Mouse (Mus musculus): ENCODE measurements around the gene Prlhr. TPM values are rescaled to one million over a fixed set of nuclear protein-coding genes. Genes with fewer than 3 reads are reported as not detected.

The Prlhr gene
- total RNA-seq, 1 experiment: not detected

DNA sequence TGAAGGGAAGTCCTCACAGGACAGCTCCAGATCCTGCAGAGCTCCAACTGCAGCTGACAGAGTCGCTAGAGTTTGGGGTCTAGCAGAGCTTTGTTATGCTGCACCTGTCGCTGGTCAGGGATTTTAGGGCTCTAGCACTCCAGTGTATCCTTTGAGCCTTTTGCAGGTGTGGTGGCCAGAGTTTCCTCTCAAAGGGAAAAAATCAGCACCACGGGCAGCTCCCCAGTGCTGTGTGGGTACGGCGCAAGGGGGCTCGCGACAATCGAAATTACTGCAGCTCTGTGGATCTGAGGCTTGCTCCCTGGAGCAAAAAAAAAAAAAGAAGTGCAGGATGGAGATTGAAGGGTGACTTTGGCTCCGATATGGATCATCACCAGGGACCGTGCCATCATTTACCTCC, 742 bp upstream of the Prlhr start:
- Histone ChIP-seq H3K9ac (ENCODE audit: insufficient read depth, low read depth, low read length, poor library complexity, severe bottlenecking) (no peak overlapping the region), H3K27ac (ENCODE audit: insufficient read depth, low read depth, low read length, poor library complexity, severe bottlenecking) (no peak overlapping the region), H3K9me3 (ENCODE audit: control insufficient read depth, insufficient read depth, low read depth, low read length) (peaks cover 6% of the 10 kb centered on the region; the same call in 1 of the 2 replicates), H3K4me1 (ENCODE audit: control insufficient read depth in 2 of 2, insufficient read depth in 2 of 2, low read length in 2 of 2, poor library complexity in 1 of 2) (no peaks in the 10 kb centered on the region), H3K36me3 (ENCODE audit: control insufficient read depth, insufficient read depth, low read length, poor library complexity, severe bottlenecking) (no peaks in the 10 kb centered on the region), H3K4me3 (ENCODE audit: insufficient read depth in 1 of 2, low read depth in 1 of 2, low read length in 2 of 2, poor library complexity in 1 of 2, severe bottlenecking in 1 of 2) (no peak overlapping the region)
- in situ Hi-C loops (cut with MboI; ENCODE audit: low sequenced_read_pairs in 2 of 2, unreplicated experiment in 2 of 2): no loop called here
- TF ChIP-seq ZC3H11A (IDR thresholded peaks at IDR 0.05; ENCODE audit: borderline replicate concordance, low read depth, low read length) (0 out of 2 replicates have a peak, but pooled peaks have one; percentile 5), MAFK (IDR thresholded peaks at IDR 0.05; ENCODE audit: insufficient read depth, low read depth, low read length) (no peak)
- peak; percentile 44 for DNase-seq (ENCODE audit: low read depth, low spot score)

- H3K36me3 ChIP-seq (ENCODE audit: control insufficient read depth, insufficient read depth, low read length, poor library complexity, severe bottlenecking): no peaks in the 10 kb centered on the region
- H3K27ac ChIP-seq (ENCODE audit: insufficient read depth, low read depth, low read length, poor library complexity, severe bottlenecking): no peak overlapping the region
- peaks cover 6% of the 10 kb centered on the region; the same call in 1 of the 2 replicates for H3K9me3 ChIP-seq (ENCODE audit: control insufficient read depth, insufficient read depth, low read depth, low read length)
- H3K9ac ChIP-seq (ENCODE audit: insufficient read depth, low read depth, low read length, poor library complexity, severe bottlenecking): no peak overlapping the region
- no peaks in the 10 kb centered on the region for H3K4me1 ChIP-seq (ENCODE audit: control insufficient read depth in 2 of 2, insufficient read depth in 2 of 2, low read length in 2 of 2, poor library complexity in 1 of 2)
- TF ChIP-seq MAFK (IDR thresholded peaks at IDR 0.05; ENCODE audit: insufficient read depth, low read depth, low read length): no peak
- TF ChIP-seq ZNF384 (IDR thresholded peaks at IDR 0.05; ENCODE audit: low read depth, low read length): no peak
- TF ChIP-seq CHD2 (IDR thresholded peaks at IDR 0.05; ENCODE audit: low read depth, low read length): no peak
- no peak for TF ChIP-seq ZC3H11A (IDR thresholded peaks at IDR 0.05; ENCODE audit: borderline replicate concordance, low read depth, low read length)
- TF ChIP-seq HCFC1 (IDR thresholded peaks at IDR 0.05; ENCODE audit: borderline replicate concordance, insufficient read depth, low read length): no peak
- H3K4me3 ChIP-seq (ENCODE audit: insufficient read depth in 1 of 2, low read depth in 1 of 2, low read length in 2 of 2, poor library complexity in 1 of 2, severe bottlenecking in 1 of 2): peak overlapping the region; percentile 42 to 55
- DNase-seq (ENCODE audit: low read depth, low spot score): no peak
- in situ Hi-C loops (cut with MboI; ENCODE audit: low sequenced_read_pairs in 2 of 2, unreplicated experiment in 2 of 2): no loop called here
Observed at GRCm38 (mm10) chr19:60467588-60468007, 506 bp downstream of the Prlhr start.

GRCm38 (mm10) chr19:60466953-60467570, 1.0 kb downstream of the Prlhr start:
- in situ Hi-C loops (cut with MboI; ENCODE audit: low sequenced_read_pairs in 2 of 2, unreplicated experiment in 2 of 2): no loop called here

DNA sequence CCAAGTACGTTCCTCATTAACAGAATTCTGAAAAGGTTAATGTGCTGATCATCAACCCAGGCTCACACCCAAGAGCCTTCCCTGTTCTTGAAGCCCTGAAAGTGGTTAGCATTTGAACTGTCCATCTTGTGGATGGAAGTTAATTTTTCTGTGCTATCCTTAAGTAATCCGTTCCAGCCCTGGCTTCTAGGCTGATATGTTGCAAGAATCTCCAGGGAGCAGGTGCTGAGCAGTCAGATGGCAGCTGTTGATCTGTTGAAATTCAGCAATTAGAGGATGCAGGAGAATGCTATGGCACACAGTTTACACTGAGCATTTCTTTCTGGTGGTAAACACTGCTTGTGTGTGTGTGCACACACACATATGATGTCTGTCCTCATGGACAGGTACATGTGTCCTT, 2.4 kb downstream of the Prlhr start:
- Histone ChIP-seq H3K9me3 (ENCODE audit: control insufficient read depth, insufficient read depth, low read depth, low read length) (peaks cover 3% of the 10 kb centered on the region; the same call in 1 of the 2 replicates), H3K27ac (ENCODE audit: insufficient read depth, low read depth, low read length, poor library complexity, severe bottlenecking) (no peak overlapping the region), H3K4me3 (ENCODE audit: insufficient read depth in 1 of 2, low read depth in 1 of 2, low read length in 2 of 2, poor library complexity in 1 of 2, severe bottlenecking in 1 of 2) (no peak overlapping the region), H3K36me3 (ENCODE audit: control insufficient read depth, insufficient read depth, low read length, poor library complexity, severe bottlenecking) (no peaks in the 10 kb centered on the region), H3K4me1 (ENCODE audit: control insufficient read depth in 2 of 2, insufficient read depth in 2 of 2, low read length in 2 of 2, poor library complexity in 1 of 2) (no peaks in the 10 kb centered on the region), H3K9ac (ENCODE audit: insufficient read depth, low read depth, low read length, poor library complexity, severe bottlenecking) (no peak overlapping the region)
- TF ChIP-seq HCFC1 (IDR thresholded peaks at IDR 0.05; ENCODE audit: borderline replicate concordance, insufficient read depth, low read length) (no peak), CHD2 (IDR thresholded peaks at IDR 0.05; ENCODE audit: low read depth, low read length) (no peak), ZC3H11A (IDR thresholded peaks at IDR 0.05; ENCODE audit: borderline replicate concordance, low read depth, low read length) (no peak), ZNF384 (IDR thresholded peaks at IDR 0.05; ENCODE audit: low read depth, low read length) (no peak), MAFK (IDR thresholded peaks at IDR 0.05; ENCODE audit: insufficient read depth, low read depth, low read length) (no peak)
- no peak for DNase-seq (ENCODE audit: low read depth, low spot score)
- in situ Hi-C loops (cut with MboI; ENCODE audit: low sequenced_read_pairs in 2 of 2, unreplicated experiment in 2 of 2): no loop called here

More at GRCm38 (mm10) chr19:60466953-60467570, 1.0 kb downstream of the Prlhr start:
- TF ChIP-seq HCFC1 (IDR thresholded peaks at IDR 0.05; ENCODE audit: borderline replicate concordance, insufficient read depth, low read length) (peak; percentile 44; the same call in 1 of the 2 replicates), MAFK (IDR thresholded peaks at IDR 0.05; ENCODE audit: insufficient read depth, low read depth, low read length) (no peak), ZC3H11A (IDR thresholded peaks at IDR 0.05; ENCODE audit: borderline replicate concordance, low read depth, low read length) (0 out of 2 replicates have a peak, but pooled peaks have one; percentile 6)
- peak; percentile 73 for DNase-seq (ENCODE audit: low read depth, low spot score)
- no peaks in the 10 kb centered on the region for H3K4me1 ChIP-seq (ENCODE audit: control insufficient read depth in 2 of 2, insufficient read depth in 2 of 2, low read length in 2 of 2, poor library complexity in 1 of 2)
- peaks cover 6% of the 10 kb centered on the region; the same call in 1 of the 2 replicates for H3K9me3 ChIP-seq (ENCODE audit: control insufficient read depth, insufficient read depth, low read depth, low read length)
- H3K36me3 ChIP-seq (ENCODE audit: control insufficient read depth, insufficient read depth, low read length, poor library complexity, severe bottlenecking): no peaks in the 10 kb centered on the region
- peak overlapping the region; percentile 42 to 55 for H3K4me3 ChIP-seq (ENCODE audit: insufficient read depth in 1 of 2, low read depth in 1 of 2, low read length in 2 of 2, poor library complexity in 1 of 2, severe bottlenecking in 1 of 2)
- H3K27ac ChIP-seq (ENCODE audit: insufficient read depth, low read depth, low read length, poor library complexity, severe bottlenecking): no peak overlapping the region
- H3K9ac ChIP-seq (ENCODE audit: insufficient read depth, low read depth, low read length, poor library complexity, severe bottlenecking): no peak overlapping the region

All from ES-E14 (cell line).